Mouse (Mus musculus): ENCODE measurements around the gene Prpf31.

Prpf31 gene

DNA sequence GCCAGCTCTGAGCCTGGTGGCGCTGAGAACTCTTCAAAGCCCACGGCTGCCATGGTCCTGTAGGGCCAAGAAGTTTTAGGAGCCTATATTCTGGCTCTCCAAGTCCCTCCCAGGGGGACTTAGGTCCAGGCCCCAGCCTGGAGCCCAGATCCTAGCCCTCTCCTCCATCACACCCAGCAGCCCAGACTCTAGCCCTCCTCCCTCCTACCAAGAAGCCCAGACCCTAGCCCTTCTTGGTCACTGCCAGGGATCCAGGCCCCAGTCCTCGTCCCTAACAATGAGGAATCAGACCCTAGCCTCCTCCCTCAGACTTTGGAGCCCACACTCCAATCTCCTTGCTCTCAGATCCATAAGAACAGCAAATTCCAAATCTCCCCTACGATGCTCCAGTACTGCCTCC, 755 bp upstream of the Prpf31 start:
- DNase-seq (ENCODE audit: low spot score), result no peak

DNA sequence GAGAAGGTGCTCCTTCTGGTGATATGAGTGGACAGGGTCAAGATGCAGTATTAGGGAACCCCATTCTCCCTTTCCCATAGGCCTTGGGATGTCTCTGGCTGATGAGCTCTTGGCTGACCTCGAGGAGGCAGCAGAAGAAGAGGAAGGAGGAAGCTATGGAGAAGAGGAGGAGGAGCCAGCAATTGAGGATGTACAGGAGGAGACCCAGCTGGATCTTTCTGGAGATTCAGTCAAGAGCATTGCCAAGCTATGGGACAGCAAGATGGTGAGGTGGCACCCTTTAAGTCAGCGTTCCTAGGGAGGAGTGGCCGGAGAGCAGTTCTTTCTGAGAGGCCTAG, 662 bp downstream of the Prpf31 start:
- DNase-seq (ENCODE audit: low spot score), result no peak

DNA sequence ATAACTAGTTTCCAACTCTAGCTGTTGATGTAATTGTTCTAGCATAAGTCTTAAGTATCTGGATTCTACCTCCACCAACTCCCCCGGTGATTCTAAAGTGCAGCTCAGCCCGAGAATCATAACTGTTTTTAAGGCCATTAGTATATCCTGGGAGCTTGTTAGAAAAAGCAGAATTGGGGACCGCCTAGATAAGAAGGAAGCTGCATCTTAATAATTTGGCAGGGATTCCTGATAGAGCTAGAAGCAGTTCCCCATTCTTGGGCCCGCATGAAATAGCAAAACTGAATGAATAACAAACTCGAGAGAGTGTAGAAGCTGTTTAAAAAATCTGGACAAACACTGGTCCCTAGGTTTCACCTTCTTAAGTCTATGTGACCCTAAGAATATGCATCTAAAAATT, 13.6 kb downstream of the Prpf31 start:
- DNase-seq (ENCODE audit: low spot score), result no peak

DNA sequence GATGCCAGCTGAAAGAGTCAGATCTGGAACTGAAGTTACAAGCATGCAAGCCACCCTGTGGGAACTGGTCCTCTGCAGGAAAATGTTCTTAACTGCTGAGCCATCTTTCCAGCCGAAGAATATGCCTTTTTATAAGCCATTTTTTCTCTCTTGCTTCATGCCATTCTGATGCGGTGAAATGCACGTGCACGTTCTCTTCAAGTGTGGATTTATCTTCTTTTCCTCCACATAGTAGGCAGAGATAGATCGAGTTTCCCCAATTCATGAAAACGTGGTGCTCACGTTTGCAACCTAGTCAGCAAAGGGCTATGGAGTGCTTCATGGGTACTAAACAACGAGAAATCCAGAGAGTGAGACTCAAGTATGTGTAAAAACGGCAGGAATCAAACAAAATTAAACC, 14.1 kb downstream of the Prpf31 start:
- DNase-seq (ENCODE audit: low spot score), result no peak

DNA sequence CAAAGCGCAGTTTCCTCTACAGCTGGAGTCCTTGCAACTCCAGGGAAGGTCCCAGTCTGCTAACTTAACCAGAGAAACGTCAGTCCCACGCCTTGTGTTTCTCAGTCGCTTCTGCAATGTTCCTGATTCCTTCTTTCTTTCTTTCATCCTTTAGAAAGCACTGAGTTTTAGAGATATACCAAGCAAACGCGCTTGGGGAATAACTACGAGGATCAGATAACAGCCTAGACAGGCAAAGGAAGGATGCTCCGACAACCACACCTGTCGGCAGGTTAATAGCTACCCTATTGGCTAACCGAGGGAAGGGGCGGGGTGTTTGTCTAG, 14.5 kb downstream of the Prpf31 start:
- DNase-seq (ENCODE audit: low spot score), result no peak

DNA sequence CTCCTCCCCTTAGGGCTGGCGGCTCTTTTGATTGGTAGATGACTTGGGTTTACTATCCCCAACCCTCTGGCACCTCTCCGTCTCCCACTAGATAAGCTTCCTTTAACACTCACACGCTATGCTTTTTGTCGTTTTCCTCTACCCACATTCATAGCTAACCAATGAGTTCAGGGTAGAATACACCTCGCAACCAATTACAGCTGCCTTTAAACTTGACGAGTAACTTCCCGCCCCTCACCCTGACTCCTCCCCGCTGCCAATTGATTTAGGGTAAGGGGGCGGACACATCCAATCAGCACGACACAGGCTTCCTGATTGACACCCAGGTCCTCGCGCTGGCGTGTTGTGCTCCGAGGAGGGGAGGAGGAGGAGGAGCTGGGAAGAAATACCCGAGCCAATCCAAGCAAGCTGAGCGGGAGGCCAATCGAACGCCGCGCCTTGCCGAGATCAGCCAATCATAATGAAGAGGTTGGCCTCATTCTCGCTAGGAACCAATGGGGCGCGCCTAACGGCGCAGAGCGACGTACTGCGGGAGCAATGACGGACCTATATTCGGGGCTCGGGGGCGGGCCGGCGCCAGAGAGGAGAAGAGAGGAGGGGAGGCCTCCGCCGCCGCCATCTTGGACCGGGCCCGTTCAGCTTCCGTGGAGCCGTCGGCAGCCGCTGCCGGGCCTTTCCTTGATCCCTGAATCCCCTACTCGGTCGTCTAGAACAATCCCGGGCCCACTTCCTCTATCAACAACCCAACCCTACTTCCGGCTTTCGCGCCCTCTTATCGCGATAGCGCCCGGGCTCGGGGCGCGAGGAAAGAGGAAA, 15.1 kb downstream of the Prpf31 start, which contains the start of gene Cnot3:
Gene Cnot3 (plus strand): TSS at position 597 of the 816 bp plus-strand sequence.
- peak; percentile 100 for DNase-seq (ENCODE audit: low spot score)

DNA sequence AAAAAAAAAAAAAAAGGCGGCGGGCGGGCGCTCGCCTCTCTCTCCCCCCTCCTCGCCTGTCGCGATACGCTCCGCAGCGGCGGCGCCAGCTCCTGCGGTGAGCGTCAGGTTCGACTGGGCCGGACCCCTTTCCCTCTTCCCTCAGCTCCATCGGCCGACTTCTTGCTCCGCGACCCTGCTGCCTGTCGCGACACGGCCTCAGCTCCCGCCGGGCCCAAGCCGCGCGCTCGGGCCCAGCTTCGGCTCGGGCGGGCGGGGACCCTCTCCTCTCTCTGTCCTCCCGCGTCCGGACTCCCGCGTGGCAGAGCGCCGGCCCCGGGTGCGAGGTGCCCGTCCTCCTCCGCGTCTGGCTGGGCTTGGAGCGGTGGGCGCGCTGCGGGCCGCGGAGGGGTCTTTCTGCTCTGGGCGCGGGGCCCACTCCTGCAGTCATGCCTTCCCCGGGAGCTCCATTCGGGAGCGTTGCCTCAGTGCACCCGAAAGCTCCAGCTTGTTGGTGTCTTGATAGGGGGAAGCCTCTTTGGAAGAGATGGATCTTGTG, 15.8 kb downstream of the Prpf31 start:
- no peak for DNase-seq (ENCODE audit: low spot score)

DNA sequence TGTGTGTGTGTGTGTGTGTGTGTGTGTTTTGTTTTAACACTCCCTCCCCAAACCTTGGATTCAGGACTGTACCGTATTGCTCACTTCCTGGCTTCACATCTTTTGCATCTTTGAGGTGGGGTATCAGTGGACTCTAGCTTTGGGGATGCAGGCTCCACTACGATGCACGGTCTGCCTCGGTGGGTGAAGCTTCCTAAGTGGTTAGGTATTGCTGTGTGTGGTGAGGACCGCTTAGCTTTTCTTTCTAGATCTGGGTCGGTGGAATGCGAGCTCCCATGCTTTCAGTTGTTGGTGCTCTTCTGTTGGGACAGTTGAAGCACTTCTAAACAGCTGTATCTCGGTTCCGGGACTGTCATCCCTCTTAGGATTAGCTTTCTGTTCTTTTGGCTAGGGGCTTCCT, 16.4 kb downstream of the Prpf31 start:
- DNase-seq (ENCODE audit: low spot score), result no peak

DNA sequence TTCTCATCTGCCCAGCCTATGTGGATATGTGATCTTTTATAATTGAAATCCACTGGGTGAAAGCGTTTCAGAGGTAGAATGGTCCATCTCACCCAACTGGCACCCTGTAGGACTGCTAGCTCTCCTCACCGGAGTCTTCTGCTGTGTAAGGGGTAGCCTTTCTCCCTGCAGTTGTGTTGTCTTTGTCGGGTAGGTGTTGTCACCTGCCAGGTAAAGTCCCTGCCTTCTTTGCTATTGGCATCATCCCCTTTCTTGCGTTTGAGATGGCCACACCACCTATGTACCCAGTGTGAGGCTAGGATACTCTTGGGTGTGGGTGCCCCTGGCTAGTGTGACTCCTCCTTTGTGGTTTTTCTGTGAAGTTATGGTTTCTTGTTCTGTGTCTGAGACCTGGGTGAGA, 16.9 kb downstream of the Prpf31 start:
- DNase-seq (ENCODE audit: low spot score), result no peak

DNA sequence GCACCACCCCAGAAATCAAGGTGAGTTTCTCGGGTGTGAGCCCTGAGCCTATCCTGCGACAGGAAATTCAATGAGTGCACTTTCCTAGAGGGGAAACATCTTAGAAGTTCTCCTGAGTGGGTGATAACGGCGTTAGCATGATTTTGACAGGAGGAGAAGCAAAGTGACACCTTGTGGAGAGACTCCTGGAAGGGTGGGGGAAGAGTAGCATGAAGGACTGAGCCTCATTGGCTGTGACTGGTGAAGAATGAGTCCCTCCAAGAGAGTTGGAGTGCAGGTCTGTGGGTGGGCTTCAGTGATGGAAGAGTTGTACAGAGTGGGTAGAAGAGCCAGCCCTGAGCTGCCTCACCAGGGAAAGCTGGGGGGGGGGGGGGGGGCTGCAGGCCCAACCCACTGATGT, 27.2 kb downstream of the Prpf31 start:
- no peak for DNase-seq (ENCODE audit: low spot score)

DNA sequence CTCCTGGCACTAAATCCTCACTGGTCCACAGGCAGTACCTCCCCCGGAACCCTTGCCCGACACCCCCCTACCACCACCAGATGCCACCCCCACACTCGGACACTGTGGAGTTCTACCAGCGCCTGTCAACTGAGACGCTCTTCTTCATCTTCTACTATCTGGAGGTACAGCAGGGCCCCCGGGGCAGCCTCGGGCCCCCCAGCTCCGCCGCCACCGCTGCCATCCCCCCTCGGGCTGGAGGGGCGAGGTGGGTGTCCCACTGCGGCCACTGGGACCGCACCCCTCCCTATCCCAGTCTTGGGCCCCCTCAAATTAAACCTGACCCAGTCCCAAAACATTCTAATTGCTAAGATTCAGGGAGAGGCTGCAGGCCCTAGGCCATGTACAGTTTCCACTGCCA, 28.8 kb downstream of the Prpf31 start:
- DNase-seq (ENCODE audit: low spot score), result no peak

DNA sequence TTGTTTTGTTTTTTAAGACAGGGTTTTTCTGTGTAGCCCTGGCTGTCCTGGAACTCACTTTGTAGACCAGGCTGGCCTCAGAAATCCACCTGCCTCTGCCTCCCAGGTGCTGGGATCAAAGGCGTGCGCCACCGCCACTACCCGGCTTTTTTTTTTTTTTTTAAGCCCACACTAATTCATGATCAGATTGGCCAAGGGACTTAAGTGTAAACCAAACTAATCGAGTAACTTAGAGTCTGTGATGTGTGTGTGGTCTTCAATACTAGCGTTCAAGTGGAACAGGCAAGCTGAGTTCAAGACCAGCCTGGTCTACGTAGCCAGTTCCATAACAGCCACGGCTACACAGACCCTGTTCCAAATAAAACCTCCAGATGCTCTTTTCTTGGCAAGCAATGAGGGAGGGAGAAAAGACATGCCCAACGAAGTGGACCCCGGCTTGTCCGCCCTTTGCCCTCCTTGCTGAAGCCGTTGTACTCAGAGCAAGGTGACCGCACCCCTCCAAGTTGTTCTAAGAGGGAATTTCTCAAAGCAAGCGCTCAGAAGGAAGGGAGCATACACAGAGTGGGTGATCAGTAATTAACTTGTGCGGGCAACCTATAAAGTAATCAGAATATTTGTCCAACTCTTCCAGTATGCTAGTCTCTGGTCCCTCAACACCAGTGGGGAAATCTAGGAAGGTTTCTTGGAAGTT, 34.9 kb downstream of the Prpf31 start:
- no peak for DNase-seq (ENCODE audit: low spot score)

DNA sequence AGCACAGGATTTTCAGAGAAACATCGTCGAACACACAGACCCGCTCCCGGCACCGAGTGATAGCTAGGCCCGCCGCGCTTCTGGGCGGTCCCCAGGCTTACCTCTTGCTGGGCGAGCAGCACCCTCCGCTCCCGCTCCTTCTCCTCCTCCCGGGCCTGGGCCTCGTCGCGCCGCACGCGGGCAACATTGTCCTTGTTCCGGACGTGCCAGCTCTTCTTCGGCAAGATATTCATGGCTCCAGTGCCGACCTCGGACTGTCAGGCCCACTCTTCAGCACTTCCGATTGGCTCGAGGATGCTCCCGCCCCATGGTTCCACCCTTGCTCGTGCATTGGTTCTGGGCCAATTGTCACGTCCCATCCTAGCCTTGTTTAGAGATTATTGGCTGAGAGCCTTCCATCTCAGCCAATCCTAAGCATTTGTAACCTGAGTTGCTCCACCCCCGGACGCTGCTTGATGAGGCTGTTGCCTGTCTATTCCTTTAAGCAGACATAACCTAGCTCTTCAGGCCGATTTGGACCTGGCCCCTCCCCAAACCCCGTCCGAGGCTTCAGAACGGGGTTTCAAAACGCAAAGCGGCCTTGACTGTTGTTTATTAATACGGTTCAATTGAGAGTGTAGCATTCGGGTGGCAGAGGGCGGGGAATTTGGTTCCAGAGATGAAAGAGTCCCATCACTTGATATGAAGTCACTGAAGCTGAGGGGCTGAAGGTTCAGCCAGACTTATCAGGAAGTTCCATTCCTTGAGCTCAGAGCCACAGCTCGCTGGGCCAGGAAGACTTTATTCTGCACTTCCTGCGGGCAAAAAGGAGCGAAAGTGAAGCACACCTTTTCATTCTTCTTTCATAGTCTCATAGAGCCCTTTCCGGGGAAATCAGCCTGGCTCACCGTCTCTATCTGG, 35.7 kb downstream of the Prpf31 start, which contains the start of gene Leng1:
Gene Leng1 (minus strand): TSS at position 626 of the 900 bp plus-strand sequence.
- peak; percentile 98 for DNase-seq (ENCODE audit: low spot score)

DNA sequence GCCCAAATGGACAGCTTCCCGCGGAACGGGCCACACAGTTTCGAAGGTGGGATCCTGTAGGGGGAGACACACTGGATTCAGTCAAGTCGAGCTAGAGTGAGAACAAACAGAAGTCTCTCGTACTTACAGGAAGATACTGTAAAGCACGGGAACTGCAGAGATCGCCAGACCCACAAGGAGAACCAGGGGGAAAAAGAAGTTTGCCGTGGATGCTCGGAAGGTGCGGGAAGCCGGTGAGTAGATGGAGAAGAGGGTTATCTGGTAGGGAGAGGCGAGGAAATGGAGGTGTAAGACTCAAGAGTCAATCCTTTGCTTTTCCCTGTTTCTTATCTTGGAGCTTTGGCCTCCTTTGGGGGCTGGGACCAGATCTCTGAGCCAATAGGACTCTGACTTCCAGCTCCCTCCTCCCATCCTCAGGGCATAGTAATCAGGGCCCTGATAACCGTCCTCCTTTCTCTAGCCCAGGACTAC, 37.2 kb downstream of the Prpf31 start:
- no peak for DNase-seq (ENCODE audit: low spot score)

DNA sequence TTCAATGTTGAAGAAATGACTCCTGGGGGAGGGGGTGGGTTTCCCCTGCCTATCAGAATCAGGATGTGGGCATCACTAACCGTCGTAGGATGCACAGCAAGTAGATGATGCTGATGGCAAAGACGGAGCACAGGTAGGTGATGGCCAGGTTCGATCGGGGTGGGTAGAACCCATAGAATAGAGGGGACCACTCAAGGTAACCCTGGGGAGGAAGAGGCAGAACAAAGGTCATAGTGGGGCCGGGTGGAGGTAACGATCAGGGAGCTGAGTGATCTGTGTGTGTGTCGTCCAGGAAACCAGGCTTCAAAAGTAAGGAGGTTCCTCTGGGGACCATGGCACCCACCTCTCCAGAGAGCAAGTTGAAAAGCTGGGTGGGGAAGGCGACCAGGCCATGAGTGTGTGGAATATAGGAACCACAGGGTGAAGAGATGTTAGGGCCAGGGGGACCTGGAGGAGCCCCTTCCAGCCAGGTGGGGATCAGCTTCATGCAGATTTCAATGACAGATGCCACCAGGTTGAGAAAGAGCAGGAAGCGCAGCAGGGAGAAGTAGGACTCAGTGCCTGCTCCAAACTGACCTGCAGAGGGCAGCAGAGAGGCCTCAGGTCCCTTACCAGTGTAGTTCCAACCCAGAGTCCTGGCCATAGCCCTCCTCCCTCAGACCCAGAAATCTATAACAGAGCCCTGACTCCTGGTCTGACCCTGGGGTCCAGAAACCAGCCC, 44.9 kb downstream of the Prpf31 start:
- DNase-seq (ENCODE audit: low spot score), result peak; percentile 41

DNA sequence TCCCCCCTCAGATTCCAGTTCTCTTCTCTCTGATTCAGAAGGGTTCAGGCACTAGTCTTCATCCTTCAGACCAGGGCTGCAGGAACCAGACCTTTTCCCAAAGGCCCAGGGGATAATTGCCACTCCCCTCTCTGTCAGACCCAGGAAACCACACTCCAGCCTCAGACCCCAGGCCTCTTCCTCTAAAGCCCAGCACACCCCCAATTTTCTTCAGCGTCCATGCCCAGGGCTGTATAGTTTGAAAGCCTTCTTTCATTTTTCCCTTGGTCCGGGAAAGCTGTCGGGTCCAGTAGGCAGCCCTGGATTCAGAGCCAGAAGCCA, 45.4 kb downstream of the Prpf31 start:
- DNase-seq (ENCODE audit: low spot score), result no peak

DNA sequence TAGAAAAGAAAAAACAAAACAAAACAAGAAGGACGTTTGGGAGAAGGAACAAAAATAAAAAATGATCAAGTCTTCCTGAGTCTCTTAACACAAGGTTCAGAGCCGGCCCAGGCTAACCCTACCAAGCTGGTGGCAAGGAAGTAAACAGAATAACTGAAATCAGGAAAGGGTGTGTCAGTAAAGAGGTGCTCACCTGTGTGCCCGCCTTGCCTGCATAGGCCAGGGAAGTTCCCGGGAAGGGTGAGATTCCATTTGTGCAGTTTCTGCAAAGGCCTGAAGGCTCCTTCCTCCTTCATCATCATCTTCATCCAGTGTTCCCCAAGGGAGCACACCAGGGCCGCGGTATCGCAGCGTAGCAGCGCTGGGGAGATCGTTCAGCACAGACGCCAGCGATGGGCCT, 46.6 kb downstream of the Prpf31 start:
- no peak for DNase-seq (ENCODE audit: low spot score)

DNA sequence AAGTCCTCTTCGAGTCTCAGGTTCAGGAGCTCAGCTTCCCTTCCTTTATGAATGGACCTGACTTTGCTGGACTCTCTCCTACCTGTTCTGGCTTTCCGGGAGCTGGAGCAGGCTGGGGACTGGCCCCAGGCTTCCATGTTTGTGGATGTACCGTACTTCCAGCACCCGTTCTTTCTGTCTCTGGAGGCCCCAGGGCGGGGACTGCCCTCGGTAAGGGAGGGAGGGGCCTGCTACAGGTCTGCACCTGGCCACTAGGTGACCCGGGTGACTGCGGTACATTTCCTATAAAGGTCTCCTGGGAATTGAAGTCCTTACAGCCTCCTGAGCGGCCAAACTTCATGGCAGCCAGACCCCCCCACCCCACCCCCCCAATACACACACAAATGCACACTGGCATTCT, 47.6 kb downstream of the Prpf31 start, which contains the start of gene Tmc4:
Gene Tmc4 (minus strand): TSS at position 212 of the 400 bp plus-strand sequence.
- no peak for DNase-seq (ENCODE audit: low spot score)

DNA sequence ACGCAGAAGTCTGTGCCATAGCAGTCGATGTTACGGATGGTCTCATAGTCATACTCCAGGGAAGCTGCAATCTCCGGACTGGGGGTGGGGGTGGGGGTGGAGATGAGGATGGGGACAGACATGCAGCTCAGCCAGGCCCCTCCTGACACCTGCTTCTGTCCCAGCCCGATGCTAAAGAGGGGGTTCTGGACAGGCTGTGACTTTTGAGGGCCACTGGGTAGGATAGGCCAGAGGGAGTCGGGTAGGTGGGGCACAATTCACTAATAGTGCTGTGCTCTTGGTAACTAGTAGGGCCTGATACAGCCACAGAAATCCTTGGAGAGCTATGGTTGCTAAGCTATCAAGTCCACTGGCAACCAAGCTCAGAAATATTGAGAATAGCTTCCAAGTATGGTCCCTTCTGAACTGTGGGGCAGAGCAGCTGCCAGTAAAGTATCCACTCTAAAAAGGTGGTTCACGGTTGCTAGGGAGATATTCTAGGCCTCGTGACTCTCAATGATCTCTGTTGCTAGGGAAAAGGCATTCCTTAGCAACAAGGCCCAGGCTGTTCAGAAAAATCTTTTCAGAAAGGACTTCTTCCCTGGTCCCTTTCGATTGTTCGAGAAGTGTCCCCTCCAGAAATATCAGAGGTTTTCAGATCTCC, 54.2 kb downstream of the Prpf31 start:
- DNase-seq (ENCODE audit: low spot score), result no peak

DNA sequence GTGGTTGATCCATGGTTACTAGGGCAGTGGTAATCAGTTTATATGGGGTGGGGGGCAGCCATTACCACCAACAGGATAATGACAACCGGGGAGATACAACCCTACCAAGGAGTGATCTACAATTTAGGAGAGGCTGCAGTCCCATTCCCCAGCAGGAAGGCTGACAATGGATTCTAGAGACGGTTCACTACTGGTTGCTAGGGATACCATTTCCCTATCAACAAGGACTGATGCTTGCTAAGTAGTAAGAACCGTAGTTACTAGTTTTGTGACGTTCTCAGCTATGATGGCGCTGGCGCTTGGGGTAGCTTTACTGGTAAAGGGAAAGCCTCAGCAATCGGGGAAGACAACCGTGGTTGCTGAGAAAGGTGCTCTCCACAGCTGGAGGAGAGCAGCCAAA, 54.9 kb downstream of the Prpf31 start:
- no peak for DNase-seq (ENCODE audit: low spot score)
